Mouse (Mus musculus) forebrain, embryonic 10.5 days (tissue): ENCODE results near the gene Igfbp2. TPM values are rescaled to one million over a fixed set of nuclear protein-coding genes. Genes with fewer than 3 reads are reported as not detected.

Experiments used
- DNase-seq: peaks from one replicate; pipeline ENCODE4 v3.0.0-alpha.2; 2017; ENCODE audit warnings: low spot score; ENCODE audit errors: extremely low spot score
- H3K27ac ChIP-seq: fragments of 300-500 bp; sonication (generic); 2 replicates; pipeline ENCODE4 v1.5.1; 2016; ENCODE audit warnings: mild to moderate bottlenecking
- H3K27me3 ChIP-seq: fragments of 300-500 bp; sonication (generic); 2 replicates; pipeline ENCODE4 v1.6.1; 2016; ENCODE audit warnings: mild to moderate bottlenecking; ENCODE audit not compliant: poor library complexity, severe bottlenecking
- H3K36me3 ChIP-seq: fragments of 300-500 bp; sonication (generic); replicated peaks from 2 replicates; pipeline ENCODE4 v1.6.1; 2016; ENCODE audit warnings: mild to moderate bottlenecking, moderate library complexity
- H3K4me1 ChIP-seq: fragments of 300-500 bp; sonication (generic); 2 replicates; pipeline ENCODE4 v1.6.1; 2016
- H3K4me3 ChIP-seq: fragments of 300-500 bp; sonication (generic); 2 replicates; pipeline ENCODE4 v1.5.1; 2016; ENCODE audit warnings: mild to moderate bottlenecking, moderate library complexity
- H3K9me3 ChIP-seq: fragments of 300-500 bp; sonication (generic); 2 replicates; pipeline ENCODE4 v1.6.1; 2016; ENCODE audit warnings: mild to moderate bottlenecking, moderate library complexity
- WGBS: fragments of 180-500 bp; shearing (Covaris S2); methylation state at CpG from one replicate; pipeline ENCODE4 v1.1.7; 2016; 5-methylcytosine and 5-hydroxymethylcytosine counted together
- polyA plus RNA-seq: library from polyadenylated mRNA; unstranded; fragments of >200 nt; fragmentation: Nextera tagmentation; extraction: Ambion mirVana; gene quantifications from 2 replicates; pipeline ENCODE4 v1.2.1, GENCODE M21; 2016

The Igfbp2 gene
- 742 and 777 TPM in 2 replicates for polyA plus RNA-seq

DNA sequence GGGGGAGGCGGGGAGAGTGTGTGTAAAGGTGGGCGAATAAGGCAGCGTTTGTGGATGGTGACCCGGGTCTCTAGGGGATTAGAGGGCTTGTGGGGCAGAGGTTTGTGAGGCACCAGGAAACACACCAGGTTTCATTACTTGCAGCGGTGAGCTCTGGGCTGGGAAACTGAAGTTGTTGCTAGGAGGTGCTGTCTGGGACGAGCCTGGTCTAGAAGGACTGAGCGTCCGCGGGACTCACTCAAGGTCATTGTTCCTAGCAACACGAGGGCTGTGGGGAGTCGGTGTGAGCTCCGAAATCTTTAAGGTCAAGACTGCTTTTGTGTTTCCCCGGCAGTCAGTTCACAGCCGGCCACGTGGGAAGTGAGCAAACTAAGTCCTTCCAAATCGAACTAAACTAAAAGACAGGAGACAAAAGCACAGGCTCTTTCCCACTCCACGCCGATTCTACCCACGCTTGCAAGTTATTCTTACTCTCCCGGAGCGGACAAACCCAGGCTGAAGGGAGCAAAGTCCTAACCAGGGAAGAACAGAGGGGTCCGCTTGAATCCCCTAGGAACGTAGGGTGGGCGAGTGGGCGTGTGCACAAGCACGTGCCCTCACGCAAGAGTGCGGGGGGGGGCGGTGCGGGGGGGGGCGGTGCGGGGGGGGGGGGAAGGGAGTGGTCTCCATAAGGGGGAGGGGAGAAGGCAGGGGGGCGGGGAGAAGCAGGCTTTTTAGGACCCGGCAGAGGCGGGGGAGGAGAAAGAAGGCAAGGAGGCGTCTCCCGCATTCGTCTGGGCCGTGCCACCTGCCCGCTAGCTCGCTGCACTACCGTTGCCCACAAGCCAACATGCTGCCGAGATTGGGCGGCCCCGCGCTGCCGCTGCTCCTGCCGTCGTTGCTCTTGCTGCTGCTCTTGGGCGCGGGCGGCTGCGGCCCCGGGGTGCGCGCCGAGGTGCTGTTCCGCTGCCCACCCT, at the start of gene Igfbp2:
TSS of gene Igfbp2 (plus strand) at position 753 of the 956 bp plus-strand sequence.
- Histone ChIP-seq H3K27me3 (0 out of 2 replicates have a peak, but pooled peaks cover 4% of the 10 kb centered on the region), H3K4me1 (peaks cover 64% of the 10 kb centered on the region), H3K36me3 (peaks cover 20% of the 10 kb centered on the region), H3K27ac (peak within 1 kb of the TSS; percentile 98), H3K9me3 (no peaks in the 10 kb centered on the region), H3K4me3 (peak within 1 kb of the TSS; percentile 82)
- under 1% methylated on average over 52 of the region's 58 CpGs for WGBS
- DNase-seq, result peak; percentile 84

DNA sequence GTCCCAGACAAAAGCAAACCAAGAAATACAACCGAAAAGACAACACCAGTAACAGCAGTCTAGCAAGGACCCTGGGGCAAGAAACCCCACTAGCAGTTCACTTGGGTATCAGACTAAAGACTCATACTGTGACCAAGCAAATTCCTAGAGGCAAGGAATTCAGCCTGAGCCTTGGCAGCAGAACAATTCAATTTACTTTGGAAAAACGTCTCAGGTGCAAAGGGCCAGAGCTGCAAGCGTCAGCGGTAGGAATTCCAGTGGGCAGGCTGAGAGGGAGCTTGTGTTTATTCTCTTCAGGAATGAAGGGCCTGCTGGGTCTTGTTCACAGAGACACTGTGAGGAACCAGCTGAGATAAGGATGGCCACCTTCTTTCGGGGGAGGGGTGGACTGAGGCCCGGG, 45.5 kb upstream of the Igfbp2 start:
- Histone ChIP-seq H3K9me3 (no peaks in the 10 kb centered on the region), H3K27me3 (no peaks in the 10 kb centered on the region), H3K36me3 (no peaks in the 10 kb centered on the region), H3K4me3 (no peak overlapping the region), H3K27ac (peak overlapping the region; percentile 70), H3K4me1 (peaks cover 43% of the 10 kb centered on the region)
- 23% methylated on average over 6 of the region's 6 CpGs for WGBS
- no peak for DNase-seq

DNA sequence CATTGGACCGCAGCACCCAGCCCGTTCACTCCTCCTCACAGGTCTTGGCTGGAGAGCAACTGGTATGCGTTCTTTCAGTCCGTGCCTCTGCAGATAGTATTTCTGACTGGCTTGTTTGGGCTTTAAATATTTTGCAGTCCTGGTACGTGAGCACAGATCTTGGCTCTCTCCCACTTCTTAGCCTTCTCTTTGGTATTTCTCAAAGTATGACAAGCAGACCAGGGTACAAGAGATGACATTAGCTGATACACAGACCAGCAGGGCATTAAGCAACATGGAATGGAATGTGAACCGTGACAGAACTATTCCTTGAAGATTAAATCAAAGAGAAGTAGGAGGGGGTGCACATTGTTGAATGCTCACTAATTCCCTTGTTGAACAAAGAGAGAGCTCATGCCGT, 43.6 kb upstream of the Igfbp2 start:
- Histone ChIP-seq H3K27ac (peak overlapping the region; percentile 79), H3K4me1 (peaks cover 48% of the 10 kb centered on the region), H3K9me3 (no peaks in the 10 kb centered on the region), H3K27me3 (no peaks in the 10 kb centered on the region), H3K36me3 (no peaks in the 10 kb centered on the region), H3K4me3 (no peak overlapping the region)
- WGBS, result 43% methylated on average over 7 of the region's 7 CpGs
- DNase-seq, result no peak

DNA sequence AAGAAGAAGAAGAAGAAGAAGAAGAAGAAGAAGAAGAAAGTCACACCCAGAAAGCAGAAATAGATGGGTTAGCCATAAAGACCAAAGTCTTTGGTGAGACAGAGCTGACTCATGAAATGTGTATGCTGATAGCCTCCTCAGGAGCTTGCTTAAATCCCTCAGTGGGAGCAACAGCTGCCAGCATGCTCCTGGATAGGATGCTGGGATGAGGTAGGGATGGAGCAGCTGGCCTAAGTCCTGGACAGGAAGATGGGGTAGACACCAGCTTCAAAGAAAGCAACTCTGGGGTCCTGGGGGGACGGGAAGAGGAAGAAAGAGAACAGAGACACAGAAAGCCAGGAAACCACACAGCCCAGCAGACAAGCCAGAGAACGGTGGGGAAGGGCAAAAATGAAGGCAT, 41.0 kb upstream of the Igfbp2 start:
- Histone ChIP-seq H3K36me3 (no peaks in the 10 kb centered on the region), H3K4me3 (no peak overlapping the region), H3K4me1 (peaks cover 48% of the 10 kb centered on the region), H3K27ac (no peak overlapping the region), H3K9me3 (no peaks in the 10 kb centered on the region), H3K27me3 (no peaks in the 10 kb centered on the region)
- 71% methylated on average over 2 of the region's 2 CpGs for WGBS
- DNase-seq, result no peak

DNA sequence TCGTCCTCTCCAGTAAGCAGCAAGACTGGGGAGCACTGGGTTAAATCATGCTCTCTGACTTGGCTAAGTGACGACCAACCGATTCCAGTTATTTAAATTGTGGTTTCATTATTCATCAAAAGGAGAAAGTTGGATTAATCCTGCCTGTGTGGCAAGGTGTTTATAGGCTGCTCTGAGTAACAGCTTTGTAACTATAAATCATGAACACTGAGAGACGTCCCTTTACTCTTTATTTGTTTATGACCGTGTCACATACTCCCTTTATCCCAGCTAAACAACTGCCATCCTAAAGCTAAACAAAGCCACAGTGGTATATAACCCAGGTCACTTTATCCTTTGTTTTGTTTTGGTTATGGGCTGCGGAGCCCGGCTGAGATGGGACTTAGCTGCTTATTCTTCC, 40.3 kb upstream of the Igfbp2 start:
- DNase-seq, result no peak
- Histone ChIP-seq H3K9me3 (no peaks in the 10 kb centered on the region), H3K27me3 (no peaks in the 10 kb centered on the region), H3K4me1 (peaks cover 43% of the 10 kb centered on the region), H3K36me3 (no peaks in the 10 kb centered on the region), H3K4me3 (no peak overlapping the region), H3K27ac (no peak overlapping the region)
- 55% methylated on average over 7 of the region's 7 CpGs for WGBS

DNA sequence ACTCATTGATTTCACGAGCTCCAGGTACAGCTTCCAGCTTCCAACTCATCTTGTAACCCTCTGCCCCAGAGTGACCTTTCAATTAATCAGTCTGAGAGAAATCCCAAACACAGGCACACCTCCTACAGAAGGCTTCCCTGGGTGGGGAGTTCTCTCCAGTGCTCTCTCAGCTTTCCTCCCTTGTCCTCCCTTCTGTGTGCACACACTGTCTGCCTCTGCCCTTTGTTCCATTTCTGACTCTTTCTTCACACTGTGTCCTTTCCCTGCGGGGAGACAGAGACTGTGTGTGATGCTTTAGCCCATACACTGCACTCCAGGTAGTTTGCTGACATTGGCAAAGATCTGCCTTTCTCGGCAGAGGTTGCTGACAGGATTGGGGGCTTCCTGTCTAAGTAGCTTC, 33.6 kb upstream of the Igfbp2 start:
- Histone ChIP-seq H3K36me3 (no peaks in the 10 kb centered on the region), H3K9me3 (peaks cover 7% of the 10 kb centered on the region), H3K4me3 (no peak overlapping the region), H3K27me3 (no peaks in the 10 kb centered on the region), H3K4me1 (peaks cover 24% of the 10 kb centered on the region), H3K27ac (peak overlapping the region; percentile 72)
- DNase-seq, result no peak
- 52% methylated on average over 3 of the region's 3 CpGs for WGBS

DNA sequence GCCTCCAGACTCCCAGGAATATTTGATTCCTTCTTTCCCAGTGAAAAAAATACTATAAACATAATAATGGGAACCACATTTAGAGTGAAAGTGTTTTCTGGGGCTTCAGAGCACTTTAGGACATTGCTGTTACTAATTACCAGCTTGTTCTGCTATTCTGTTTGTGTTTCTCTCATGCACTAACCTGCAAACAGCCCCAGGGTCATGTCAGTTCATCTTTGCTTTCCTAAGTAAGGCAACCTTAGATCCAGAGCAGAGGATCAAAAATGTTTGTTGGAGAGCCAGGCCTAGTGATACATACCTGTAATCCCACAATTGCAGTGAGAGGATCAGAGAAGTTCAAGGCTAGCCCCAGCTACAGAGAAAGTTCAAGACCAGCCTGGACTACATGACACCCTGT, 32.6 kb upstream of the Igfbp2 start:
- Histone ChIP-seq H3K4me1 (peaks cover 24% of the 10 kb centered on the region), H3K36me3 (no peaks in the 10 kb centered on the region), H3K9me3 (peaks cover 7% of the 10 kb centered on the region), H3K27me3 (no peaks in the 10 kb centered on the region), H3K27ac (no peak overlapping the region; the same call in 1 of the 2 replicates), H3K4me3 (no peak overlapping the region)
- no peak for DNase-seq

DNA sequence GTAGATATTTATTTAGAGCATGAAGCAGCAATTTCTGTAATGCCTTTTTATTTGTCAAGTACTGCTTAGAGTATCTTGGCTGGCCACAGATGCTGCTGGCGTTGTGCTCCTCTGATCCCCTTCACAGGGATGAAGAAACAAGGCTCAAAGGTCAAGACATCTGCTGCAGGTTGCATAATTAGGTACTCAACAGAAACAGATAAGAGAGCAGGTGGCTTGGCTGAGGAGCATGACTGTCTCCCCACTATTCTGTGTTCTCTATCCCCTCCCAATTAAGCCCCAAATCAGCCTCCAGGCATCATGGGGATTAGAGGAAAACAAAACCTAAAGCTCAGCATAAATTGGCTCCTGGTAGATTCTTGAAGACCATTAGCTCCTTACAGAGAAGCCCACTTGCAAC, 32.0 kb upstream of the Igfbp2 start:
- peaks cover 28% of the 10 kb centered on the region for H3K4me1 ChIP-seq
- H3K27ac ChIP-seq, result peak overlapping the region; percentile 17
- H3K9me3 ChIP-seq, result peaks cover 7% of the 10 kb centered on the region
- H3K36me3 ChIP-seq, result no peaks in the 10 kb centered on the region
- H3K27me3 ChIP-seq, result no peaks in the 10 kb centered on the region
- DNase-seq, result peak; percentile 27
- H3K4me3 ChIP-seq, result no peak overlapping the region
- WGBS, result 5% methylated on average over 1 of the region's 1 CpGs

DNA sequence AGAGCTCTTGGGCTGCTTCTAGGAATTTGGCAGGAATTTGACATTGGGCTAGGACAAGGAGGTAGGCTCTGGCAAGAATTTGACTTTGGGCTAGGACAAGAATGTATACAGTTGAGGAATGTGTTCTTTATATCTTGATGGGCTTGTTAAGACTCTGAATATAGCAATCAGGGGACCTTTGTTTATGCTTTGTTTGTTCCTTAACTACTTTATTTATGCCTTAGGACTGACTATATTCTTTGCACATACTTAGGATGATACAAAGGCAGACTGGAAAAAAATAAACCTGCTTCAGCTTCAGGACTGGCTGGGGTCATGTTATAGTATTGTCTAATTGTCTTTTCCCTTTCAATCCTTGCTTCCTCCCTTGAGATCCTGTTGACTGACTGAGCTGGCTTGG, 31.1 kb upstream of the Igfbp2 start:
- DNase-seq, result no peak
- no peaks in the 10 kb centered on the region for H3K36me3 ChIP-seq
- H3K4me1 ChIP-seq, result peaks cover 30% of the 10 kb centered on the region
- H3K9me3 ChIP-seq, result peaks cover 7% of the 10 kb centered on the region
- no peaks in the 10 kb centered on the region for H3K27me3 ChIP-seq
- H3K27ac ChIP-seq, result peak overlapping the region; percentile 17; the same call in 1 of the 2 replicates
- H3K4me3 ChIP-seq, result no peak overlapping the region

DNA sequence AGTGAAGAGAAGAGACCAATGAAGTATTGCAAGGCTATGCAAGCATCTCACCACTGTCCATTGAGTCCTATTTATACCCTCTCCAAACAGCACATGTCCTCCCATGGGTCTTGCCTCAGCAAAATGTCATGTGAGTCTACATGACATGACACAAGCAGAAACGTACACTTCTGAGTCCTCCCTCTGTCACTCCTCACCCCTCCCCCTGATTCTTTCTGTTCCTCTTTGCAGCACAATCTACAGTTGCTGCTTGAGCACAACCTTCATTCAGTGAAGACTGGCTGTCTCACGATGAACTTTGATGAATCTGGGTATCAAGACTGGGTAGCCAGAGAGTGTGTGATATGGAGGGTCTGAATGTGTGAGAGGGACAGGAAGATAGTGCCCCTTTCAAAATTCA, 28.2 kb upstream of the Igfbp2 start:
- WGBS, result 89% methylated on average over 2 of the region's 2 CpGs
- DNase-seq, result no peak
- Histone ChIP-seq H3K4me3 (no peak overlapping the region), H3K27ac (no peak overlapping the region), H3K4me1 (peaks cover 20% of the 10 kb centered on the region), H3K36me3 (no peaks in the 10 kb centered on the region), H3K27me3 (no peaks in the 10 kb centered on the region), H3K9me3 (peaks cover 7% of the 10 kb centered on the region)

DNA sequence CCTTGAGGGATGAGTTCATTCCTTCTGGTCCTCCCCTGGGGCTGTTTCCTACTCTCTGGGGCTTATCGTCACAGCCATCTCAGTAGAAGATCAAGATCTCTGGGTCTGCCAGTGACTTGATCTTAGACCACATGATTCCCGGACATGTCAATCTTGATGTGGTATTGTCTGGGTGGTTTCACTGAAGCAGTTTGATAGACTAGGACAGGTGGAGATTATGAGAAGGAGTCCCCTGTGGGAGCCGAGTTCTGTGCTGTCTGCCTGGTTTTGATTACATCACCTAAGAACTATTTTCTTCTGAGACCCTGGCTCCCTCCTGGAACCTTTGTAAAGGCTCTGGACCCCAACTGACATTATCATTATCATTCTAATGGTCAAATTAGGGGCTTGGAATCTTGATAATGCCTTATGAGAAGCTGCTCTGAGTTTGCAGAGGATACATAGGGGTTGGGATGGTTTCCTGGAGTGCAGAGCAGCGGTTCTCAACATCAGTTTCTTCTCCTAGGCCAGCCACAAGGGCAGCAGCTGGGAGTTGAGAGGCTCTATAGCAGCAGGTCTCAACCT, 27.1 kb upstream of the Igfbp2 start:
- no peaks in the 10 kb centered on the region for H3K36me3 ChIP-seq

DNA sequence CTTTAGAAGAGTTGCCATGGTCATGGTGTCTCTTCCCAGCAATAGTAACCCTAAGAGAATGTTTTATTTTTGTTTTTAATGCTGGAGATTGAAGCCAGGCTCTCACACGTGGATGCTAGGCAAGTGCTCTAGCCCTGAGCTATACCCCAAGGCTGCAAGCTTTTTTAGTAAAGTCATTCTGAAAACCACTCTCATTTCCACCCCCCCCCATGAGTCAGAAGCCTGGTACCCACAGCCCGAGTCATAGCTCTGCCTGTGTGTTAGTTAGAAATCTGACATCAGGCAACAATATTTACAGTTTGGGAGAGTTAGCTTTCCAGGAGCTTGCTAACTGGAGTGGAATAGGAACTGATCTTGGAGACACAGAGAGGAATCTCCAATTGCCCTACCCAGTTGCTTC, 25.9 kb upstream of the Igfbp2 start:
- Histone ChIP-seq H3K4me3 (no peak overlapping the region), H3K36me3 (no peaks in the 10 kb centered on the region), H3K9me3 (peaks cover 6% of the 10 kb centered on the region), H3K4me1 (0 out of 2 replicates have a peak, but pooled peaks cover 7% of the 10 kb centered on the region), H3K27me3 (no peaks in the 10 kb centered on the region), H3K27ac (no peak overlapping the region)
- no peak for DNase-seq
- 87% methylated on average over 2 of the region's 2 CpGs for WGBS

More for the DNA sequence above, 27.1 kb upstream of the Igfbp2 start:
- Histone ChIP-seq H3K9me3 (peaks cover 7% of the 10 kb centered on the region), H3K27ac (0 out of 2 replicates have a peak overlapping the region, but pooled peaks have one; percentile 11), H3K4me1 (peaks cover 12% of the 10 kb centered on the region), H3K4me3 (no peak overlapping the region), H3K27me3 (no peaks in the 10 kb centered on the region)
- WGBS, result 67% methylated on average over 4 of the region's 4 CpGs
- no peak for DNase-seq

DNA sequence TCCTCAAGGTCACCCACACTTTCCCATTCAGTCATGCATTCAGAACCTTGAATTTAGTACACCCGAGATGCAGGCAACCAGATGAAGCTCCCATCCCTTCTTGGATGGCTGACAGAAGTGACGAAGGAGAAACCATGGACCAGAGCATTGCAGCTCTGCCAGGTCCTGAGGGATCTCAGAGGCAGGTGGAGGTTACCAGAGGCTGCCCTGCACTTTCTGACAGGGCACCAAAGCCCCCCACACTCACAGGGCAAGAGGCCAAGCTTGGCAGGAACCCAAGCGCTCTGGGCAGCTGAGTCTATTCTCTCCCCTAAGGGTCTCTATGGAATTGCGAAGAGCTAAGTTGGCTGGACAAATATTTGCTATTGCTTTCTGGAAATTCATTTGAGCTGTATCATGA, 20.3 kb upstream of the Igfbp2 start:
- peak overlapping the region; percentile 71 for H3K27ac ChIP-seq
- H3K4me3 ChIP-seq, result no peak overlapping the region
- no peaks in the 10 kb centered on the region for H3K36me3 ChIP-seq
- WGBS, result 89% methylated on average over 4 of the region's 4 CpGs
- no peaks in the 10 kb centered on the region for H3K9me3 ChIP-seq
- no peak for DNase-seq
- H3K27me3 ChIP-seq, result no peaks in the 10 kb centered on the region
- H3K4me1 ChIP-seq, result peaks cover 34% of the 10 kb centered on the region
